Mouse (Mus musculus) heart, embryonic 14.5 days (tissue): ENCODE results near the gene Dram1. TPM values are rescaled to one million over a fixed set of nuclear protein-coding genes. Genes with fewer than 3 reads are reported as not detected.

Experiments
- ATAC-seq: fragments of 200-750 bp; cut with Nextera tagmentation; 2 replicates; pipeline ENCODE4 v1.8.0; 2017; ENCODE audit warnings: low read depth, moderate TSS enrichment; ENCODE audit not compliant: insufficient number of reproducible peaks, insufficient read depth, low FRiP score
- H3K27ac ChIP-seq, 2 experiments: fragments of 200-500 bp in 1 of 2; fragments of 300-500 bp in 1 of 2; sonication (generic) in 1 of 2; replicated peaks in 1 of 2; 2 replicates each; pipeline ENCODE4 v1.5.1; 2012 to 2014; ENCODE audit warnings: low read depth in 2 of 2, low read length in 2 of 2, control low read depth in 1 of 2, mild to moderate bottlenecking in 1 of 2, mixed read lengths in 1 of 2; ENCODE audit not compliant: control insufficient read depth in 1 of 2, insufficient read depth in 1 of 2
- H3K27me3 ChIP-seq: fragments of 300-500 bp; sonication (generic); 2 replicates; pipeline ENCODE4 v1.6.1; 2014; ENCODE audit warnings: mild to moderate bottlenecking, low read length, control low read depth; ENCODE audit not compliant: control insufficient read depth, insufficient read depth
- H3K36me3 ChIP-seq: fragments of 300-500 bp; sonication (generic); 2 replicates; pipeline ENCODE4 v1.6.1; 2014; ENCODE audit warnings: mild to moderate bottlenecking, control low read depth, low read length, mixed read lengths; ENCODE audit not compliant: control insufficient read depth, insufficient read depth
- H3K4me1 ChIP-seq, 2 experiments: fragments of 200-500 bp in 1 of 2; fragments of 300-500 bp in 1 of 2; sonication (generic) in 1 of 2; 2 replicates each; pipeline ENCODE4 v1.6.1; 2012 to 2014; ENCODE audit warnings: low read length in 2 of 2, control low read depth in 1 of 2, mixed read lengths in 1 of 2; ENCODE audit not compliant: control insufficient read depth in 2 of 2, insufficient read depth in 2 of 2
- H3K4me2 ChIP-seq: fragments of 300-500 bp; sonication (generic); 2 replicates; pipeline ENCODE4 v1.6.1; 2014; ENCODE audit warnings: mild to moderate bottlenecking, low read length
- H3K4me3 ChIP-seq, 2 experiments: fragments of 200-500 bp in 1 of 2; fragments of 300-500 bp in 1 of 2; sonication (generic) in 1 of 2; 2 replicates each; pipeline ENCODE4 v1.5.1; 2012 to 2014; ENCODE audit warnings: low read length in 2 of 2, mild to moderate bottlenecking in 2 of 2, control low read depth in 1 of 2, low read depth in 1 of 2, moderate library complexity in 1 of 2; ENCODE audit not compliant: control insufficient read depth in 1 of 2, insufficient read depth in 1 of 2
- H3K9ac ChIP-seq: fragments of 300-500 bp; sonication (generic); 2 replicates; pipeline ENCODE4 v1.6.1; 2014; ENCODE audit warnings: mild to moderate bottlenecking, low read length
- H3K9me3 ChIP-seq: fragments of 300-500 bp; sonication (generic); 2 replicates; pipeline ENCODE4 v1.6.1; 2016; ENCODE audit warnings: low read length, control low read depth; ENCODE audit not compliant: control insufficient read depth
- WGBS: fragments of 180-500 bp; shearing (Covaris S2); extraction: QIAGEN DNeasy Blood & Tissue Kit; methylation state at CpG from one replicate; pipeline ENCODE4 v1.1.7; 2014; 5-methylcytosine and 5-hydroxymethylcytosine counted together
- polyA plus RNA-seq: library from polyadenylated mRNA; unstranded; fragments of >200 nt; fragmentation: Nextera tagmentation; extraction: Ambion mirVana; gene quantifications from 2 replicates; pipeline ENCODE4 v1.2.1, GENCODE M21; 2014

Dram1 gene
- polyA plus RNA-seq, 1 experiment from 2014 or later, result 0.74 TPM

GRCm38 (mm10) chr10:88385290-88385689, 6.4 kb upstream of the Dram1 start:
- 94% methylated on average over 11 of the region's 11 CpGs for WGBS

GRCm38 (mm10) chr10:88384081-88384480, 5.2 kb upstream of the Dram1 start:
- no peak for ATAC-seq
- Histone ChIP-seq H3K9me3 (no peaks in the 10 kb centered on the region), H3K9ac (no peak overlapping the region), H3K36me3 (no peaks in the 10 kb centered on the region), H3K4me2 (no peak overlapping the region), H3K27ac (no peak overlapping the region), H3K4me3 (no peak overlapping the region), H3K27me3 (no peaks in the 10 kb centered on the region), H3K4me1 (peaks cover 19 to 44% of the 10 kb centered on the region in 2 experiments)
- 38% methylated on average over 5 of the region's 5 CpGs for WGBS

More at GRCm38 (mm10) chr10:88385290-88385689, 6.4 kb upstream of the Dram1 start:
- H3K36me3 ChIP-seq, result no peaks in the 10 kb centered on the region
- peaks cover 26 to 52% of the 10 kb centered on the region in 2 experiments for H3K4me1 ChIP-seq
- no peak overlapping the region for H3K4me2 ChIP-seq
- ATAC-seq, result no peak
- H3K27me3 ChIP-seq, result no peaks in the 10 kb centered on the region
- no peaks in the 10 kb centered on the region for H3K9me3 ChIP-seq
- H3K9ac ChIP-seq, result no peak overlapping the region
- H3K4me3 ChIP-seq, result no peak overlapping the region
- no peak overlapping the region for H3K27ac ChIP-seq

GRCm38 (mm10) chr10:88383479-88383878, 4.6 kb upstream of the Dram1 start:
- 63% methylated on average over 4 of the region's 4 CpGs for WGBS
- ATAC-seq, result no peak
- Histone ChIP-seq H3K27me3 (no peaks in the 10 kb centered on the region), H3K9ac (no peak overlapping the region), H3K4me2 (no peak overlapping the region), H3K27ac (no peak overlapping the region), H3K9me3 (no peaks in the 10 kb centered on the region), H3K36me3 (no peaks in the 10 kb centered on the region), H3K4me3 (no peak overlapping the region), H3K4me1 (peaks cover 20 to 47% of the 10 kb centered on the region in 2 experiments)

- H3K4me3 ChIP-seq, result no peak overlapping the region
- H3K9ac ChIP-seq, result no peak overlapping the region
- H3K27me3 ChIP-seq, result no peaks in the 10 kb centered on the region
- 46% methylated on average over 6 of the region's 6 CpGs for WGBS
- ATAC-seq, result no peak
- H3K4me1 ChIP-seq, result peaks cover 20 to 47% of the 10 kb centered on the region in 2 experiments
- H3K4me2 ChIP-seq, result no peak overlapping the region
- H3K9me3 ChIP-seq, result no peaks in the 10 kb centered on the region
- no peak overlapping the region for H3K27ac ChIP-seq
- no peaks in the 10 kb centered on the region for H3K36me3 ChIP-seq
Observed at GRCm38 (mm10) chr10:88382009-88382408, 3.1 kb upstream of the Dram1 start.

- no peak overlapping the region for H3K4me3 ChIP-seq
- H3K27ac ChIP-seq, result no peak overlapping the region
- H3K36me3 ChIP-seq, result no peaks in the 10 kb centered on the region
- ATAC-seq, result no peak
- peaks cover 21 to 44% of the 10 kb centered on the region in 2 experiments for H3K4me1 ChIP-seq
- no peaks in the 10 kb centered on the region for H3K27me3 ChIP-seq
- no peak overlapping the region for H3K4me2 ChIP-seq
- 87% methylated on average over 4 of the region's 4 CpGs for WGBS
- no peaks in the 10 kb centered on the region for H3K9me3 ChIP-seq
- no peak overlapping the region for H3K9ac ChIP-seq
Observed at GRCm38 (mm10) chr10:88381286-88381685, 2.4 kb upstream of the Dram1 start.

- Histone ChIP-seq H3K4me3 (peak overlapping the region; percentile 53 to 76; a peak in 3 of 4 replicates), H3K4me2 (peak overlapping the region; percentile 84), H3K9me3 (no peaks in the 10 kb centered on the region), H3K9ac (peak overlapping the region; percentile 82), H3K27me3 (no peaks in the 10 kb centered on the region), H3K36me3 (no peaks in the 10 kb centered on the region), H3K4me1 (peaks cover 15 to 37% of the 10 kb centered on the region in 2 experiments), H3K27ac (peak overlapping the region in 1 of 2 experiments; percentile 64; a peak in 1 of 4 replicates)
- ATAC-seq, result no peak
- WGBS, result 63% methylated on average over 14 of the region's 14 CpGs
Observed at GRCm38 (mm10) chr10:88380430-88381060, 1.7 kb upstream of the Dram1 start.

- no peaks in the 10 kb centered on the region for H3K9me3 ChIP-seq
- ATAC-seq, result peak; percentile 77
- peaks cover 15 to 37% of the 10 kb centered on the region in 2 experiments for H3K4me1 ChIP-seq
- peak overlapping the region; percentile 53 to 76 for H3K4me3 ChIP-seq
- H3K36me3 ChIP-seq, result no peaks in the 10 kb centered on the region
- H3K9ac ChIP-seq, result peak overlapping the region; percentile 82
- no peaks in the 10 kb centered on the region for H3K27me3 ChIP-seq
- H3K27ac ChIP-seq, result peak overlapping the region; percentile 46 to 64; a peak in 2 of 4 replicates
- 1% methylated on average over 11 of the region's 11 CpGs for WGBS
- peak overlapping the region; percentile 84 for H3K4me2 ChIP-seq
Observed at GRCm38 (mm10) chr10:88380002-88380401, 1.1 kb upstream of the Dram1 start.

GRCm38 (mm10) chr10:88377666-88378065, 1.2 kb downstream of the Dram1 start:
- peaks cover 10 to 25% of the 10 kb centered on the region in 2 experiments for H3K4me1 ChIP-seq
- H3K27me3 ChIP-seq, result no peaks in the 10 kb centered on the region
- no peak overlapping the region for H3K4me3 ChIP-seq
- H3K27ac ChIP-seq, result no peak overlapping the region
- WGBS, result 76% methylated on average over 4 of the region's 4 CpGs
- H3K36me3 ChIP-seq, result no peaks in the 10 kb centered on the region
- no peak overlapping the region for H3K4me2 ChIP-seq
- no peak overlapping the region for H3K9ac ChIP-seq
- no peaks in the 10 kb centered on the region for H3K9me3 ChIP-seq
- ATAC-seq, result no peak
